Mouse (Mus musculus) heart, embryonic 16.5 days (tissue): ENCODE results near the gene A630095N17Rik. TPM values are rescaled to one million over a fixed set of nuclear protein-coding genes. Genes with fewer than 3 reads are reported as not detected.

Experiments used
- ATAC-seq: fragments of 200-750 bp; cut with Nextera tagmentation; replicated peaks from 2 replicates; pipeline ENCODE4 v1.8.0; 2017; ENCODE audit warnings: moderate number of reproducible peaks; ENCODE audit not compliant: insufficient read depth, low FRiP score; ENCODE audit errors: extremely low read depth
- H3K27ac ChIP-seq: fragments of 300-500 bp; sonication (generic); 2 replicates; pipeline ENCODE4 v1.5.1; 2014; ENCODE audit warnings: mild to moderate bottlenecking, low read length, control low read depth, moderate library complexity
- H3K27me3 ChIP-seq: fragments of 300-500 bp; sonication (generic); 2 replicates; pipeline ENCODE4 v1.6.1; 2014; ENCODE audit warnings: low read length, mixed read lengths; ENCODE audit not compliant: control insufficient read depth, insufficient read depth
- H3K36me3 ChIP-seq: fragments of 300-500 bp; sonication (generic); 2 replicates; pipeline ENCODE4 v1.6.1; 2014; ENCODE audit not compliant: control insufficient read depth, insufficient read depth
- H3K4me1 ChIP-seq: fragments of 300-500 bp; sonication (generic); 2 replicates; pipeline ENCODE4 v1.6.1; 2014; ENCODE audit warnings: low read length, mixed read lengths; ENCODE audit not compliant: control insufficient read depth, insufficient read depth
- H3K4me2 ChIP-seq: fragments of 300-500 bp; sonication (generic); 2 replicates; pipeline ENCODE4 v1.6.1; 2014; ENCODE audit warnings: low read depth, mild to moderate bottlenecking, control low read depth, low read length
- H3K4me3 ChIP-seq: fragments of 300-500 bp; sonication (generic); 2 replicates; pipeline ENCODE4 v1.5.1; 2014; ENCODE audit warnings: mild to moderate bottlenecking, control low read depth, low read length
- H3K9ac ChIP-seq: fragments of 300-500 bp; sonication (generic); 2 replicates; pipeline ENCODE4 v1.6.1; 2014; ENCODE audit warnings: low read length, control low read depth
- H3K9me3 ChIP-seq: fragments of 300-500 bp; sonication (generic); replicated peaks from 2 replicates; pipeline ENCODE4 v1.6.1; 2016; ENCODE audit warnings: low read length; ENCODE audit not compliant: control insufficient read depth
- WGBS: fragments of 180-500 bp; shearing (Covaris S2); extraction: QIAGEN DNeasy Blood & Tissue Kit; methylation state at CpG from one replicate; pipeline ENCODE4 v1.1.7; 2014; 5-methylcytosine and 5-hydroxymethylcytosine counted together
- polyA plus RNA-seq: library from polyadenylated mRNA; unstranded; fragments of >200 nt; fragmentation: Nextera tagmentation; extraction: Ambion mirVana; gene quantifications from 2 replicates; pipeline ENCODE4 v1.2.1, GENCODE M21; 2015

Gene A630095N17Rik
- polyA plus RNA-seq, 1 experiment from 2014 or later = 0.24 TPM

DNA sequence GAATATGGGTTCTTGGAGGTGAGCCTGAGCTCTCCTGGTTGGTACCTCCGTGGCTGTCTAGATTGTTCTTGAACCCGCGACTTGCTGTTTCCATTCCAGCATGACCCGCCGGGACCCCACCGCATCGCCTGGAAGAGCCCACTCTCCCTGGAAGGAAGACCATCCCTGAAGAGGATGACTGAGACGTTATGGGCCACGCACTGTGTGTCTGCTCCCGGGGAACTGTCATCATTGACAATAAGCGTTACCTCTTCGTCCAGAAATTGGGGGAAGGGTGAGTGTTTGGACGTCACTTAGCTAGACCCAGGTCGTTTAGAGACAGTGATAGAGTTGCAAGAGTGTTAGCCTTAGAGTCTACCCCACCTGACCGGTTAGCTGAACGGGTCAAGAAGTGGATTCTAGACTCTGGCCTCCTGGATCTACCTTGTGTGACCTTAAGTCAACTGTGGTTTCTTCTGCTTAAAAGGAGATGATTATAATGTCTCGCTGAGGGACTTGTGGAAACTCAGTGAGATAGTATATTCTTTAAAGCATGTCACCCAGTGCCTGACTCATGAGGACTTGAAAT, 20.7 kb downstream of the A630095N17Rik start:
- Histone ChIP-seq H3K27me3 (peaks cover 2% of the 10 kb centered on the region), H3K9ac (peak overlapping the region; percentile 91), H3K27ac (no peak overlapping the region), H3K4me2 (peak overlapping the region; percentile 80), H3K4me1 (peaks cover 18% of the 10 kb centered on the region), H3K36me3 (peaks cover 22% of the 10 kb centered on the region), H3K4me3 (peak overlapping the region; percentile 77), H3K9me3 (no peaks in the 10 kb centered on the region)
- no peak for ATAC-seq
- 11% methylated on average over 17 of the region's 17 CpGs for whole genome bisulfite sequencing

- H3K36me3 ChIP-seq = peaks cover 18% of the 10 kb centered on the region
- no peaks in the 10 kb centered on the region for H3K9me3 ChIP-seq
- H3K4me1 ChIP-seq = peaks cover 18% of the 10 kb centered on the region
- no peak within 1 kb of the TSS for H3K27ac ChIP-seq
- ATAC-seq = peak; percentile 93
- peaks cover 2% of the 10 kb centered on the region for H3K27me3 ChIP-seq
- H3K4me2 ChIP-seq = peak within 1 kb of the TSS; percentile 80
- peak within 1 kb of the TSS; percentile 77 for H3K4me3 ChIP-seq
- WGBS = 5% methylated on average over 42 of the region's 42 CpGs
- peak within 1 kb of the TSS; percentile 91 for H3K9ac ChIP-seq
Measured at GRCm38 (mm10) chr1:75210136-75211087, 21.5 kb downstream of the A630095N17Rik start, which contains the start of the genes Glb1l and Stk16. TSS of gene Glb1l (minus strand) at chr1:75210813. TSS of gene Stk16 (plus strand) at chr1:75210838.

- H3K36me3 ChIP-seq = peaks cover 15% of the 10 kb centered on the region
- peak overlapping the region; percentile 53 for H3K4me3 ChIP-seq
- no peak overlapping the region for H3K27ac ChIP-seq
- H3K9me3 ChIP-seq = no peaks in the 10 kb centered on the region
- peak overlapping the region; percentile 71 for H3K9ac ChIP-seq
- peak overlapping the region; percentile 68 for H3K4me2 ChIP-seq
- H3K4me1 ChIP-seq = peaks cover 18% of the 10 kb centered on the region
- WGBS = 11% methylated on average over 34 of the region's 34 CpGs
- peaks cover 2% of the 10 kb centered on the region for H3K27me3 ChIP-seq
- ATAC-seq = no peak
Measured at GRCm38 (mm10) chr1:75208967-75209678, 22.8 kb downstream of the A630095N17Rik start.

DNA sequence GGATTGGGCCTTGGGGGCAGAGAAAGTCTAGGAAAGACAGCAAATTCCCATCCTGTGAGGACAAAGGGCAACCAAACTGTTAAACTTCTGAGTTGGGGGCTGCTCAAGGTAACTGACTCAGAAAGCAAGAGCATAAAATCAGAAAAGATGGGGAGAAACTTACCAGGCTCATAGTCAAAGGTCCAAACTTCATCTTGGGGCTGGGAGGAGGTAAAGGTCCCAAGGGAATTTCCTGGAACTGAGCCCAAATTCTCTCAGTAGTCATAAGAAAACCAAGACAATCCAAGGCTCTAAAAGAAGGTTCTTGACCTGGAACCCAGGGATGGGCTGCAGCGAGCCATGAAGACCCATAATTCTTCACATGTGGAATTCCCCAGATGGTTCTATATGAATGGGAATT, 30.7 kb downstream of the A630095N17Rik start:
- no peaks in the 10 kb centered on the region for H3K4me1 ChIP-seq
- no peaks in the 10 kb centered on the region for H3K9me3 ChIP-seq
- H3K27ac ChIP-seq = no peak overlapping the region
- 75% methylated on average over 1 of the region's 1 CpGs for WGBS
- no peak overlapping the region for H3K4me2 ChIP-seq
- no peak overlapping the region for H3K9ac ChIP-seq
- no peaks in the 10 kb centered on the region for H3K27me3 ChIP-seq
- H3K4me3 ChIP-seq = no peak overlapping the region
- ATAC-seq = no peak
- H3K36me3 ChIP-seq = peaks cover 33% of the 10 kb centered on the region

GRCm38 (mm10) chr1:75192452-75192851, 39.5 kb downstream of the A630095N17Rik start:
- WGBS = under 1% methylated on average over 19 of the region's 19 CpGs
- peaks cover 24% of the 10 kb centered on the region for H3K36me3 ChIP-seq
- peak overlapping the region; percentile 95 for H3K9ac ChIP-seq
- peak overlapping the region; percentile 96 for H3K27ac ChIP-seq
- H3K4me2 ChIP-seq = peak overlapping the region; percentile 76
- H3K9me3 ChIP-seq = no peaks in the 10 kb centered on the region
- no peaks in the 10 kb centered on the region for H3K27me3 ChIP-seq
- peak overlapping the region; percentile 96 for H3K4me3 ChIP-seq
- peaks cover 16% of the 10 kb centered on the region for H3K4me1 ChIP-seq
- ATAC-seq = peak; percentile 42

- Histone ChIP-seq H3K4me3 (peak within 1 kb of the TSS; percentile 96), H3K36me3 (peaks cover 28% of the 10 kb centered on the region), H3K27me3 (no peaks in the 10 kb centered on the region), H3K4me1 (peaks cover 16% of the 10 kb centered on the region), H3K9ac (peak within 1 kb of the TSS; percentile 95), H3K9me3 (no peaks in the 10 kb centered on the region), H3K27ac (peak within 1 kb of the TSS; percentile 96), H3K4me2 (peak within 1 kb of the TSS; percentile 95)
- ATAC-seq = peak; percentile 100
- under 1% methylated on average over 56 of the region's 56 CpGs for WGBS
Measured at GRCm38 (mm10) chr1:75191622-75192402, 40.1 kb downstream of the A630095N17Rik start, which contains the start of the genes Ankzf1 and Atg9a. TSS of gene Ankzf1 (plus strand) at chr1:75192151. TSS of gene Atg9a (minus strand) at chr1:75192196.

DNA sequence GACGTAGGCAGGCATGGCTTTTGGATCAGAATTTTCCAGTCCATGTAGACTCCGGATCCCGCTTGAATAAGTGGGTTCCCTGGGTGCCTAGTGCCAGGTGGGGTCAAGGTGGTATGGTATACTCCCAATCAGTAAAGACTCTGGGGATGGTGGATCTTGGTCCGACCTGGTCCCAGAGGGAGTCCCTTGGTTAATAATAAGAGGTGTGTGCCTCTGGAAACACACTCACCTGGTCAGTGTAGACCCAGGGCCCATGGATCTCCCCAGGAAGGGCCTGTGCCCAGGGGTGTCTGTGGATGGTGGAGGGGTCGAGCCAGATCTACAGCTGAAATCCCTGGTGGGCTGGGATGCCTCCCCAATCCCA, 40.7 kb downstream of the A630095N17Rik start:
- H3K27ac ChIP-seq = peak overlapping the region; percentile 96
- peak overlapping the region; percentile 95 for H3K9ac ChIP-seq
- H3K4me1 ChIP-seq = peaks cover 16% of the 10 kb centered on the region
- H3K4me3 ChIP-seq = peak overlapping the region; percentile 96
- H3K9me3 ChIP-seq = no peaks in the 10 kb centered on the region
- peak overlapping the region; percentile 95 for H3K4me2 ChIP-seq
- peaks cover 28% of the 10 kb centered on the region for H3K36me3 ChIP-seq
- no peaks in the 10 kb centered on the region for H3K27me3 ChIP-seq
- 41% methylated on average over 5 of the region's 5 CpGs for WGBS
- no peak for ATAC-seq

GRCm38 (mm10) chr1:75190577-75190976, 41.3 kb downstream of the A630095N17Rik start:
- 45% methylated on average over 2 of the region's 2 CpGs for WGBS
- H3K4me1 ChIP-seq = peaks cover 16% of the 10 kb centered on the region
- peak overlapping the region; percentile 95; the same call in 1 of the 2 replicates for H3K4me2 ChIP-seq
- no peaks in the 10 kb centered on the region for H3K27me3 ChIP-seq
- H3K4me3 ChIP-seq = no peak overlapping the region
- no peak overlapping the region for H3K27ac ChIP-seq
- peaks cover 28% of the 10 kb centered on the region for H3K36me3 ChIP-seq
- peak overlapping the region; percentile 95 for H3K9ac ChIP-seq
- H3K9me3 ChIP-seq = no peaks in the 10 kb centered on the region
- ATAC-seq = no peak
